Mouse (Mus musculus): ENCODE data around the gene Arhgap17.

Gene Arhgap17

DNA sequence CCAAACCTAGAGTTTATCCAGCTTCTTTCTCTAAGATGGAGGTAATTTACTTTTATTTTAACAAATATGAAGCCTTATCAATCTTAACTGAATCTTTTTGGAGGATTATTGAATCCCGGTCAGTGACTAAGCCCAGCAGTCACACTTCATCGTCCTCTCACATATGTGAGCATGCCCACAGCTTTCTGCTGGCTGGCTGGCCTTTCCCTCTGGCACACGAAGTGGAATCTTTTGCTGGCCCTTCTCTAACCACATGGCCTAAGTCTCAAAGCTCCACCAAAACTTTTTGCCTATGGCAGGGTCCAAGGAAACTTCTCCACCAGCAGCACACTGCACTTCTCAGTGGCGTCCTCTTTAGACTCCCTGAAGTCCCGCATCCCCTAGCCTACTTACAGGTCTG lies 27.8 kb downstream of the Arhgap17 start:
- no peak for DNase-seq (ENCODE audit: low spot score)

DNA sequence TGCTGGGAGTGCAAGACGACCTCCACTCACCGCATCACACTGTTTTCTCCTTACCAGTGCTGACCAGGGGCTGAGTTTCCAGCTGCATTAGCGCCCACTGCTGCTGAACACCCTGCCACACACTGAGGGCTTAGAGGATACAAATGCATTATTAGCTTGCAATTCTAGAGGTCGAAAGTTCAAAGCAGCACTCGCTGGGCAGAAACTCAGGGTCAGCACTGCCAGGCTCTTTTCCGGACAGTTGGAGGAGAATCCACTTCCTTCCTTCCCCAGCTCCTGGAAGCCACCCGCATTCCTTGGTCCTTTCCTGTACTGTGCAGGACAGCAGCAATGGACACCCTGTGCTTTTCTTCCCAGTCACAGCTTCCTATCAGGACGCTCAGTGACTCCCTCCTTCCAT lies 31.4 kb downstream of the Arhgap17 start:
- peak; percentile 21 for DNase-seq (ENCODE audit: low spot score)

DNA sequence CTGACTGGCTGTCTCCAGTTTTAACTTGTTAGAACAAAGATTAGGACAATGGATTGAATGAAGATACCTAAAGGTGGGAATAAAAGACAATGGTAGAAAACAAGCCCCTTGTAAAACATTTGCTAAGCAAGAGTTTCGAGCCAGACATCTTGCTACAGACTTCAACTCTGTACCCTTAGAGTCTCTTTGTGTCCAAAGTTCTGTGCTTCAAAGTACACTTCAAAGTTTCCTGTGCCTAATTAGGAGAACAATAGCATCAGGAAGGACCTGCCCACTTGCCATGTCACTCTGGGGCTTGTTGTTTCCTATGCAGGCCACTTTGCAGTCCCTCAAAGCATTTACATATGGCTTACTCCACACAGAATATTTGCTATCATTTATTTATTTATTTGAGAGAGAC lies 33.4 kb downstream of the Arhgap17 start:
- no peak for DNase-seq (ENCODE audit: low spot score)

DNA sequence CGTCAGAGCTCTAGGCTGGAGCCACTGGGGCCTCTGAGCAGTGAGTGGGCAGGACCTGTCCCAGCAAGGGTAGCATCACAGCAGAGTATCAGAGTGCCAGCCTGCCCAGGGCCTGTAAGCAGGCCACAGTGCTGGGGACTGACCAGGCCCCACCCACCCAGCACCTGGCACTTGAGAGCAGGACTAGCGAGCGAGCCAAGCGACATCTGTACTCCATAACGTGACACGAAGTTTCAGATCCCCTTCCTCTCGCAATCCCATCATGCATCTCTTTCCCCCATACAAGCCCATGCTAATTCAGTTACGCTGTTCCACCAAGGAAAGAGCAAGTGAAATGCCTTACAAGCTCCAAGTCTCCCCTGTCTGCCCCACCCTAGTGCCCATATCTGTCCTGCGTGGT lies 39.2 kb downstream of the Arhgap17 start:
- no peak for DNase-seq (ENCODE audit: low spot score)

DNA sequence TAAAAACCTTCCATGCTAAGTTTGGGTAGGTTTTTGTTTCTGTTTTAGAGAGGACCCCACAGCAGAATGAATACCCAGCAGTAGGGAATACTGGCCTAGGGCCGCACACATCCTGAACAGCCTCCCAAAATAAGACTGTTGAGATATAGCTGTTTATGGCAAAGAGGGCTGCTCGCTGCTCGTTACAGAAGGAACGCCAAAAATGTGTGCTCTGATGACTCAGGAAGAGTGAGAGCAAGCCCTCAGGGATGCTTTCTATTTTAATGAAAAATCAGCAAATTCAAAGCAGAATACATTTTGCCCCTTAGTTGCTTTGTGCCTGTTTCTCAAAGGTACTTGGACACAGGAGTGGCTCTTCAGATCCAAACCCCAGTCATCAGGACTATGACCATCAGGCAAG lies 41.8 kb downstream of the Arhgap17 start:
- no peak for DNase-seq (ENCODE audit: low spot score)

DNA sequence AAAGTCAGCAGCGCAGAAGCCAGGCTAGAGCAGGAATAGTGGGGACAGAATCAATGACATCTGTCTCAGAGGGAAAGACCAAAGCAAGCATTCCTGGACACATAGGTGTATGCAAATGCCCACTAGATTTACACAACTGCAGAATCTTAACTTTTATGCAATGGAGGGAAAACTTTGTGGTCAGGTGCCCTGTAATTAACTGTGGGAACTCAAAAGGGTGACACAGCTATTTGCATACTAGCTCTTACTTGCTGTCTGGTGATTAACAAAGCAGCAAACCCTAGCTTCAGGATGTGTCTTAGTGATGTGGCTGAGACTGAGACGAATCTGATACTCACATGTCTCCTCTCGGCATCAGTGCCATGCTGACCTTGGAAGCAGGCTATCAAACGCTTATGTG lies 42.8 kb downstream of the Arhgap17 start:
- no peak for DNase-seq (ENCODE audit: low spot score)

DNA sequence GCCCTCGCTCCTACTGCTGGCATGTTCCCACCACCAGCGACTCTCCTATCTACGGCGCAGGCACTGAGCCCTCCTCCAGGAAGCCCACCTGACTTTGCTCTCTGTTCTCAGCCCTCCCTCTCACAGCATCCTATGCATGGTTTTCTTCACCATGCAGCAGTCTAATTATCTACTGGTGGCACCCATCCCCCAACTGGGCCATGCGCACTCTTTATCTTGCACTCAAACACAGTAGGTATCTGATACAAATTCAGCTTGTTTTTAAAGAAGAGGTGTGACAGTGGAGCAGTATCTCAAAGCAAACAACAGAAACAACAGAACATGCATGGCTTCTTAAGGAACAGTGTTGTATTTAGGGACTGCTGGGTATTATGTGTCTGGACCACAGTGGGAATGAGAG lies 43.7 kb downstream of the Arhgap17 start:
- DNase-seq (ENCODE audit: low spot score), result no peak

DNA sequence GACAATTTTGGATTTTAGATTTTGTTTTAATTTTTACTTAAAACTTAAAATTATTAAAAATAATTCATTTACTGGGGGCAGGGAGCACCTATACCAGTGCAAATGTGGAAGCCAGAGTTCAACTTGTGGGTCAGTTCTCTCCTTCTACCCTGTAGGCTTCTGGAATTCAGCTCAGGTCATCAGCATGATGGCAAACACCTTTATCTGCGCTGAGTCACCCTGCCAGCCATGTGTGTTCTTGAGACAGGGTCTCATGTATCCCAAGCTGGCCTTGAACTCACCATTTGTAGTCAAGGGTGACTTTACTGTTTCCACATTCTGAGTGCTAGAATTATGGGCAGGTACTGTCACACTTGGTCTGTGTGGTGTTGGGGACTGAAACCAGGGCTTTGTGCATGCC lies 45.6 kb downstream of the Arhgap17 start:
- no peak for DNase-seq (ENCODE audit: low spot score)

DNA sequence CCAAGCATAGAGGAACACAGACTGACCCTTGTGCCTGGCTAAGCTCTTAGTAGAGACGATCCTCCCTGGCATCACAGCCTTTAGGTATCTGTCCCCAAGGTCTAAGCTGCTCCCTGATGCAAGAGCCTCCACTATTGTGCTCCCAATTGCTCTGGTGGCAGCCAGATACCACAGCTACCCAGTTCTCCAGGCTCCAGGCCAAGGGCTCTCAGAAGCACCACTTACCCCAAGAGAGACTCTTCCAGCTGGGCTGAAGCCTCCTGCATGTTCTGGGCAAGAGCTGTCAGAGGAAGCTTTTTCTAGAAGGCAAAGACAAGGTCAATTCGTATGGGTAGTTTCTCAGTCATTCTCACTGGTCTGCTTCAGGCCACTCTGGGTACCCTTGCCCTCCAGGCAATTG lies 46.3 kb downstream of the Arhgap17 start:
- no peak for DNase-seq (ENCODE audit: low spot score)

DNA sequence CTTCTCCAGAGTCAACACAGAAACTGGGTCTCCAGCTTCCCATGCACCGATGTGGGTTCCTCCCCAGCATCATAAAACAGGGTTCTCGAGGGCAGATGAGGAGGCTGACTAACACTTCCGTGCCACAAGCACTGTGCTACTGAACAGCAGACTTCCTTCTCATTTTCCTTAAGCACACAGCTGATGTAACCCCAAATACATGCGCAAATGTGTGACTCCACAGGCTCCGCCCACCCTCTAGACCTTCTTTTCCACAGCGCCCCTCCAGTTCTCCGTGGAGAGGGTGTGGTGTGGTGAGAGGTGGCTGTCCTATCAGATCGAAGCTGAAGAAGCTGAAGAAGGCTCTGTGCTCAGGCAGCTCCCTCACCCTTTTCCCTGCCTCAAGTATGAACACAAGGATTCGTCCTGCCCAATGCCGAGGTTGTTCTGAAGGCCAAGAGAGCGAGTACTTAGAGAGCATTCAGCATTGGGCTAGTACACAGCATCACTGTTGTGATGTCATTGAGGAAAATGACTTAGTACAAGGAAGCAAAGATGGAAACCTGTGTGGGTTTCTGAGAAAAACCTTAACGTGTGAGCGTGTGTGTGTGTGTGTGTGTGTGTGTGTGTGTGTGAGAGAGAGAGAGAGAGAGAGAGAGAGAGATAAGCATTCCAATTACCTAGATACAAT lies 47.1 kb downstream of the Arhgap17 start:
- no peak for DNase-seq (ENCODE audit: low spot score)

DNA sequence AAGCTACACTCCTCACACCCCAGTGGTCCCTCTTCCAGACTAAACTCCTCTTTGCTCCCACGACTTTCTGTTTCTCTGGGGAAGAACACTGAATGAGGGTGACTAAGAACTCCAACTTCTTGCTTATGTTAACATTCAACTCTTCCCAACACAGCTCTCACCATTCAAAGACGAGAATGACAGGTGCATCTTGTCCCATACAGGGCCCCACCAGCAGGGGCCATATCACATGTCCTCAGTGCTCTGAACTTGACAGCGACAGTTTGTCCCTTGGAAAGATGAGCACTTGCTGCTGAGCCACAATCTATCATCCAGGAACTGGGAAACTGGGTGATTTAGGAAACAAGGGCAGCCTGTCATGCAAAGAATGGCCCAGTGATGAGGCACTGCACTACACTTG lies 57.0 kb downstream of the Arhgap17 start:
- no peak for DNase-seq (ENCODE audit: low spot score)

DNA sequence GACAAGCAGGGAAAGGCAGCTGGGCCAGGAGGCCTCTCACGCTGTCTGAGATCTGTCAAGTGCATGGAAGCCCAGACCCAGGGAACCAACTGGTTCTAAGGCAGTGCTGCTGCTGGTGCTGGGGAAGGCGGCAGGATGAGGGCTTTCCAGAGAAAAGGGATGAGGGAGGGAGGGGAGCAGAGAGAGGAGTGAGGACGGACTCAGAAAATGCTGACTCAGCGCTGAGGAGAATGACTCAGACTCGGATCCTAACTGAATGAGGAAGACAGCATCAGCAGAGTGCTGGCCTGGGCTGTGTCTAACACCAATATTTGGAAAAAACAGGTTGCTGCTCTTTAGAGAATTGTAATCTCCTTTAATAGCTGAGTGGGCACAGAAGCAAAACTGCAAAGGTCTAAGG lies 57.9 kb downstream of the Arhgap17 start:
- no peak for DNase-seq (ENCODE audit: low spot score)

DNA sequence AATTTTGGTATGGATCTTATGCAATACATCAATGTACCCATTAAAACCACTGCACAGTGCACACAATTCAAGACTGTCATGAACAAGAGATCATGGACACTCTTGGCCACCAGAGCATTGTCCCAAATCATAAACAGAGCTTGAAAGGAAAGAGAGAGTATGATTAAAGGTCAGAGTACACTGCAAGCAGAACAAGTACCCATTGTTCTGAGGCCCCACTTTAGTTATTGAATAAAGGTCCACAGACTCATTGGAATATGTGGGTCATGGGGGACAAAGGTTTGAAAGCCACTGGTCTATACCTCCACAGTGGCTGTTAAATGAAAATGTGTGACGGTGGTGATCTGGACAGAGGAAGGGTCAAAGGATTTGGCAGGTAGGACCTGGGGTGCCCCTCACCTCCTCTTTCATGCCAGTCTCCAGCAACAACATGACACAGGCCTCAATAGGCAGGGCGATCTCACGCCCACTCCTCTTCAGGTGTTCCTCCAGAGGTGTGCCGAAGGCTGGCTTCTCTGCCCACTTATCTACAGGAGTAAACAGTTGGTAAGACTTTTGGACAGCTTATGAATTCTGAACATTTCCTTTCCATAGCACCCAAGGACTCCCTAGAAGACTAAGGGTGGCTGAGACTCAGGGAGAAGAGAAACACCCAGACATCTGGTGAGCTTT lies 61.7 kb downstream of the Arhgap17 start:
- no peak for DNase-seq (ENCODE audit: low spot score)

DNA sequence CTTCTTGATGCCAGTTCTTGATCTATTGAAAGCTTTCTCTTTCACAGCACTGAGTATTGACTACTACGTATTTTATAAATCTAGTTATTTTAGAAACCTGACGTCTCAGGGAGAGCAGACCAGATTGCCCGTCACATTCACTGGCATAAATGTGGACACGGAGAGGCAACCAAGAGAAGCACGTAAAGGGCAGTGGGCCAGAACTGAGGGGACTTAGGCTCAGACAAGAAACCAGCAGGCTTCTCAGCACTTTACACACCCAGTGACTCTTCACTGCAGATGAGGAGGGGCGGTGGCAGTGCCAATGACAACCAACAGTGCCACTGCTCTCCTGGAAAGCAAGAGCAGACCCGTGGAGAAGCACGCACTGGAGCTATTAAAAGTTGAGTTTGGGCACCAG lies 62.5 kb downstream of the Arhgap17 start:
- DNase-seq (ENCODE audit: low spot score), result no peak

DNA sequence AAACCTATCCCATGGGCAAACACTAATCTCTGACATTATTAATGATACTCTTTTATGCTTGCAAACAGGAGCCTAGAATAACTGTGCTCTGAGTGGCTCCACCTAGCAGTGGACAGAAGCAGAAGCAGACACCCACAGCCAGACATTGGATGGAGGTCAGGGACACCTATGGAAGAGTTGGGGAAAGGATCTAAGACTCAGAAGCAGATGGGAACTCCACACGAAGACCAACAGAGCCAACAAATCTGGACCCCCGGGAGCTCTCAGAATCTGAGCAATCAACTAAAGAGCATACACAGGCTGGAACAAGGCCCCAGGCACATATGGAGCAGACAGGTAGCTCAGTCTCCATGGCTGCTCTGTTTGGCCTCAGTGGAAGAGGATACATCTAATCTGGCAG lies 64.3 kb downstream of the Arhgap17 start:
- no peak for DNase-seq (ENCODE audit: low spot score)

DNA sequence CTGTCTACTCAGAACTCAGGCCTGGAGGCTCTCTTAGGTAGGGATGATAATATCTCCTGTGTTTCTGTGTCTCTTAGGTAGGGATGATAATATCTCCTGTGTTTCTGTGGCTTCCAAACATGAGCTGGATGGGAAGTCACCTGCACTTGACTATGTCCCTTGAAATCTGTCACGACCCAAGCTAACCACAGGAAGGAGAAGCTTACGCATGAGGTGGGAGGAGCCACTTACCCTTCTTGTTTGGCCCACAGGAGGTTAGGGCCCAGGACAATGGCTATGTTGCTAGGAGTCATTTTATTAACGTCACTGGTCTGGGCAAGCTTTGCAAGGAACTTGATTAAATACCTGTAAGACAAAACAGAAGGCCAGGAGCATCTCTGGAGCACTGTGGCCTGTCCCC lies 69.5 kb downstream of the Arhgap17 start:
- no peak for DNase-seq (ENCODE audit: low spot score)

DNA sequence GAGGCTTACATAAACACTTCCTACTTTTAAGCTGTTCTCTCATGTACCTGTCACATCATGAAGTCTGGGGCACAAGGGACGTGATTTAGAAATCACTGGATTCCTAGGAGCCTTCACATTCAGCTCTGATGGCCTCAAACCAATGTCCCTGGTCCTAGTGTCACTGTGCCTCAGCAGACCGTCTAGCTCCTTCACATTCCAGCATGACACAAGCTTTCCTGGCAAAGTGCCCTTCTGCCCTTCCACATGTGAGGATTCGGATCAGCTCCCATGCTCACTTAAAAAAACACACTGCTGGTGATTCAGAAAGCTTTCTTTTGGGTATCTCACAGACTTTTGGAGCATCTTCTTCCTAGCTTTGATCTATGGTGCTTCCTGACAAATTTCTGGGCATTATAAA lies 71.5 kb downstream of the Arhgap17 start:
- no peak for DNase-seq (ENCODE audit: low spot score)

DNA sequence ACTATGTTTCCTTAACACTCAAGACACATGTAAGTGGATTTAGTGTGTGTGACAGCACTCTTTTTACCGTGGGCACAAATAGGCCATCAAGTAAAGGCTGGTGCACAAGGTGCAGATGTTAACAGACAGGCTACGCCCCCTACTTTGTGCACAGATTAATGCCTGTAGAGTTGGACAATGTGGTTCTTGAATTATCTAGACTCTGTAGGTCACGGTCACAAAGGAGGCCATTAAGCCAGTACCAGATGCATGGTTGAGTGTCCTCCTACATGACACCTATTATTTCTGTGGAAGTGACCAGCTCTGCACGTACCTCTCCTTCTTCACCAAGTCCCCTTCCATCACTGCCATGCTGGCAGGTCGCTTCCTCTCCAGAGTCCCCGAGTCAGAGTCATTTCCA lies 73.6 kb downstream of the Arhgap17 start:
- DNase-seq (ENCODE audit: low spot score), result no peak

DNA sequence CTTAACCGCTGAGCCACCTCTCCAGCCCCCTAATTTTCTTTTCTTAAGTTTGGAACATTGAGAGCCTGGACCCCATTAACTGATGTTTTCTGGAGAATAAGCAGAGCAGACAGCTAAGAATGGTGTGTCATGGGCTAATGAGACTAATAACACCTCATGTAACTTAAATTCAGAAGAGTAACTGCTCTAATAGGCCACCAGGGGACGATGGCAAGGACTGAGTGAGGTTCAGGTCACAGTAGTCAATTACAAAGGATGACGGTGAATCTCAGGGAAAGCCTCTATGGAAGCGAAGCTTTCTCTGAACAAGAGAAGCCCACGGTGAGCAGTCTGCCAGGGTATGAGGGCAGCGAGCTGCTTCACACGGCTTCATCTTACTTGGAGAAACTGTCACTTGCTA lies 74.3 kb downstream of the Arhgap17 start:
- DNase-seq (ENCODE audit: low spot score), result no peak

DNA sequence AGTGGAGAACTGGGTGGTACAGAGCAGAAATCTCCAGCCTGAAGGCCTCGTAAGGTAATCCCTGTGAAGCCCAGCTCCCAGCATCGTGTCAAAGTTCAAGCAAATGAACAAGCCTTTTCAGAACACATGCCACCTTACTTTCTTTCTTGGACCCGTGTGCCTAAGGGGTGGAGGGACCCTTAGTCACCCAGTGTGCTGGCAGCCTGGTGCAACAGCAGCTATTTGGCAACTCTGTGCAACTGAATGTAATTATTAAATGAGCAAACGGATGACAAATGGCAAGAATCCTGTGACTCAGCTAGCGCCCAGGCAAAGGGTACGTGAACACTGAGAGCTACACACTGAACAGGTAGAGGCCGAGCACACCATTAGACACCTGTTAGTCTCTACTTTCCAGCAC lies 75.8 kb downstream of the Arhgap17 start:
- no peak for DNase-seq (ENCODE audit: low spot score)

DNA sequence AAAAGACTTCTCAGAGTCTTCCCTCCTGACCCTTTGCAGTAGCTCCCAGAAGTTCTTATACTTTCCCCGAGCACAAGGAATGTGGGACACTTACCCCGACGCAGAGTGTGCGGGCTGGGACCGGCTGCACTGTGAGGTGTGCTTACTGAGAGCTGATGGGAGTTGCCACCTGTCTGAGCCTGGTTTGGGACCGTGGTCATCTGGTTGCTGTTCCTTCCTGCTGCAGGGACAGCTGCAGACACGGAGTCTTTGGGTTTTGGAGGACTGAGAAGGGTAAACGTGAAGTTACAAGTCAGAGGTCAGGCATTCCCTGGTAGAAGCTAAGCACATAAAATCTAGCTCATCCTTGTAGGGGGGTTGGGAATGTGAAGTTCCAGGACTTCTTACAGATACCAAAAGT lies 77.8 kb downstream of the Arhgap17 start:
- no peak for DNase-seq (ENCODE audit: low spot score)

DNA sequence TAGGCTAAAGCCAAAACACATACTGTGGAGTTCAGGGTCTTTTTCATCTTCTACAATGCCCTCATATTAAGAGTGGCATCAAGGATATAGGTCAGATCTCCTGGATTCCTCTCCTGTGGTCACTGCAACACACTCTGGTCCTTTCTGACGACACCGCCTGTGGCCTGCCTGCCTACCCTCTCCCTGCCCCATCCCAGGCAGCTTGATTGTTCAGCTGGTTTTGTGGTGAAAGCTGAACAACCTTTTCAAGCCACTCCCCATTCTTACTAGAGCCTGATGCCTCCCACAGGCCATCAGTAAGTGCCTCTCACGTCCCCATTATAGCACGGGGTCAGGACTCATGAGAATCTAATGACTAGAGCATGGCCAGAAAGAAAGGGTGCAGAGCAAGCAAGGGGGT lies 80.5 kb downstream of the Arhgap17 start:
- no peak for DNase-seq (ENCODE audit: low spot score)

DNA sequence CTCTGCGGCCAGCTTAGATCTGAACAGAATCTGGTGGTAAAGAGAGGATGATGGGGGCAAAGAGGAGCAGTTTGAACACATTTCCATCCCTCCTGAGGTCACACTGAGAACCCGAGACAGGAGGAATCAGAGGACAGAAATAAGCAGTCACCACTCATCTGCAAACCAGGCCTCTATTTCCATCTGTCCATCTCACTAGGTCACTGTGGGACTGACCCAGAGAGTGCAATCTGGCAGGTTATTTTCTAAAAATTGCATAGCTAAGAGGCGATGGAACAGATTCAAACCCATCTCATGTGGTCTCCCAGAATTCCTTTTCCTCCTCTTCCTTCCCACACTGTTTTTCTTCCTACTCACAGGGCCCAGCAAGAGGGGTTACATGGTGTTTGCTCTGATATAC lies 81.8 kb downstream of the Arhgap17 start:
- DNase-seq (ENCODE audit: low spot score), result no peak

DNA sequence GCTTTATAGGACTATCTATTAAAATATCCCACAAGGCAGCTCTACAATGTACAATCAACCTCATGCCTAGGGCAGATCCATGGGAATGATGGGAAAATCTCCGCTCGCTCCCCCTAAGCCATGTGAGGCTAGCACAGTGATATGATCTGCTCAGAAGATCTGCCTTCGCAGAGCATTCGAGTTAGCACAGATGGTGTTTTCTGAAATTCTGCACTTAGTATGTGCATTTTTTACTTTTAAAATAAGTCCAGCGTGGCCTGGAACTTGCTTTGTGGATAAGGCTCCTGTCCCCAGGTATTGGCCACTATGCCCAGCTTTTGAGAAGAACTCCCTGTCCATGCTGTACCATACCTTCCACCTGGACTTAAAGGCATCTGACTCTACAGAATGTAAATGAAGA lies 83.8 kb downstream of the Arhgap17 start:
- no peak for DNase-seq (ENCODE audit: low spot score)
